ENCODE assay signal across 19 mouse cellular contexts in the genomic region with DNA sequence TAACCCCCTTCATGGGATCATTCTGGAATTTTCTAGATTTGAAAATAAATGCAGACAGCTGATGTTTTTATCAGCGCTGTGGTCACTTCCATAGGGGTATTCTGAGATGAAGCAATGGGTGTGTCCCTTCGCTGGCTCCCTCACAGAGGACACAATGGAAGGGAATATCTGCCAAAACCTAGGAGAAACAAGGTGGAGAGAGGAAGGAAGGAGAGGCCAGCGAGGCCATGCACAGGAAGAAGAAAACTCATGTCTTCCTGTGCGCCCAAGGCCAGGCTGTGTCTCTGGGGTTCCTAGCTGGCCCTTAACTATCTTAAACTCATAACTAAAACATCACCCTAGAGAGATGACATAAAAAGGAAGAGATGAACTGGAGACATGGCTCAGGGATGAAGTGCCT. TPM values are rescaled to one million over a fixed set of nuclear protein-coding genes. Genes with fewer than 3 reads are reported as not detected.
DNase-seq lines count a peak whose midpoint lies in the region; ATAC-seq and TF ChIP-seq lines count a peak whose summit lies in the region.
"Had no signal": no experiment of that assay in that cellular context is flagged by ENCODE, and none has a peak within 500 bp of the region (broad histone marks: within the 10 kb centered on the region; RNA-seq: fewer than 3 reads in every experiment).

No protein-coding gene starts in this region.

- DNase-seq in gastrocnemius, adult 2 months = no peak
- no peak for DNase-seq in gastrocnemius, postnatal 25 days
- peak; percentile 25 for DNase-seq in kidney, postnatal 0 days (ENCODE audit: low spot score)
- no peak for DNase-seq in kidney, adult 18-20 months
- DNase-seq in lung, postnatal 14 days = peak; percentile 24
- DNase-seq: cerebellum, adult 8-10 months; embryo, embryonic 11 days; gastrocnemius, postnatal 36 days; layer of hippocampus, postnatal 36 days had no signal

- H3K4me3 ChIP-seq in gastrocnemius, adult 2 months = no peak overlapping the region
- H3K4me3 ChIP-seq in kidney, postnatal 0 days (replicated peaks; ENCODE audit: low read depth, low read length) = no peak overlapping the region
- H3K4me3 ChIP-seq in heart, embryonic 15.5 days = no peak overlapping the region
- H3K4me3 ChIP-seq: forebrain, embryonic 13.5 days; hindbrain, embryonic 12.5 days; limb, embryonic 15.5 days; neural tube, embryonic 13.5 days had no signal

- no peaks in the 10 kb centered on the region for H3K4me1 ChIP-seq in kidney, postnatal 0 days (replicated peaks; ENCODE audit: insufficient read depth, low read length)
- H3K4me1 ChIP-seq in heart, embryonic 15.5 days (replicated peaks) = peaks cover 34% of the 10 kb centered on the region

- H3K36me3 ChIP-seq in kidney, postnatal 0 days (ENCODE audit: insufficient read depth, low read length) = no peaks in the 10 kb centered on the region
- no peaks in the 10 kb centered on the region for H3K36me3 ChIP-seq in heart, embryonic 15.5 days
- H3K36me3 ChIP-seq: hindbrain, embryonic 12.5 days; limb, embryonic 15.5 days; neural tube, embryonic 13.5 days had no signal

- no peaks in the 10 kb centered on the region for H3K27me3 ChIP-seq in kidney, postnatal 0 days (ENCODE audit: insufficient read depth, low read length)
- H3K27me3 ChIP-seq in heart, embryonic 15.5 days = no peaks in the 10 kb centered on the region
- H3K27me3 ChIP-seq: CH12.LX; forebrain, embryonic 13.5 days; hindbrain, embryonic 12.5 days; limb, embryonic 15.5 days; neural tube, embryonic 13.5 days had no signal

- ATAC-seq in kidney, postnatal 0 days (replicated peaks; ENCODE audit: low FRiP score, low read depth) = no peak
- ATAC-seq in heart, embryonic 15.5 days (replicated peaks; ENCODE audit: insufficient number of reproducible peaks, insufficient read depth, low FRiP score, low read depth) = no peak
- no peak for ATAC-seq in erythroblast, adult 5-6 weeks (replicated peaks; ENCODE audit: low FRiP score, poor library complexity, severe bottlenecking)
- ATAC-seq in megakaryocyte, adult 5-6 weeks (ENCODE audit: poor library complexity, severe bottlenecking) = no peak
- ATAC-seq: forebrain, embryonic 13.5 days; inflammation-experienced regulatory T-cells, adult 6 months had no signal

- peak overlapping the region; percentile 38 for H3K27ac ChIP-seq in gastrocnemius, adult 2 months
- no peak overlapping the region for H3K27ac ChIP-seq in kidney, postnatal 0 days
- H3K27ac ChIP-seq in heart, embryonic 15.5 days = peak overlapping the region; percentile 51
- H3K27ac ChIP-seq: forebrain, embryonic 13.5 days; hindbrain, embryonic 12.5 days; limb, embryonic 15.5 days; neural tube, embryonic 13.5 days had no signal

- H3K4me2 ChIP-seq in kidney, postnatal 0 days (ENCODE audit: low read length) = no peak overlapping the region
- H3K4me2 ChIP-seq in heart, embryonic 15.5 days = no peak overlapping the region
- H3K4me2 ChIP-seq: forebrain, embryonic 13.5 days; hindbrain, embryonic 12.5 days; limb, embryonic 15.5 days; midbrain, embryonic 11.5 days; neural tube, embryonic 13.5 days had no signal

- intact Hi-C loops in gastrocnemius, adult 2 months (cut with DNase I) = no loop called here

- H3K9me3 ChIP-seq in kidney, postnatal 0 days (replicated peaks; ENCODE audit: low read length) = no peaks in the 10 kb centered on the region
- H3K9me3 ChIP-seq in heart, embryonic 15.5 days (replicated peaks) = no peaks in the 10 kb centered on the region
- H3K9me3 ChIP-seq: forebrain, embryonic 13.5 days; hindbrain, embryonic 12.5 days; limb, embryonic 15.5 days; neural tube, embryonic 13.5 days had no signal

- no peak overlapping the region for H3K9ac ChIP-seq in kidney, postnatal 0 days (ENCODE audit: low read depth, low read length)
- no peak overlapping the region for H3K9ac ChIP-seq in heart, embryonic 15.5 days
- H3K9ac ChIP-seq: forebrain, embryonic 13.5 days; hindbrain, embryonic 12.5 days; limb, embryonic 15.5 days; neural tube, embryonic 13.5 days had no signal

- 85% methylated on average over 4 of the region's 4 CpGs for WGBS in kidney, postnatal 0 days
- WGBS in heart, embryonic 15.5 days = 78% methylated on average over 4 of the region's 4 CpGs

- TF ChIP-seq CTCF in gastrocnemius, adult 2 months (IDR thresholded peaks at IDR 0.05) = no peak
- no peak for TF ChIP-seq CTCF in kidney, postnatal 0 days (IDR thresholded peaks at IDR 0.05; ENCODE audit: low read depth)

RNA-seq across cellular contexts. Expression of a gene that starts 52.6 kb away (rescaled TPM):
- 10 to 100 TPM; 90.6 to 92.3 TPM for total RNA-seq in gastrocnemius, adult 2 months (2021)
- total RNA-seq in gastrocnemius, postnatal 25 days (2021) = 10 to 100 TPM; 66.5 to 70.1 TPM
- 11.2 and 13.1 TPM in 2 replicates for polyA plus RNA-seq in kidney, postnatal 0 days (2015; fragmentation: Nextera tagmentation; extraction: Ambion mirVana)
- polyA plus RNA-seq in heart, embryonic 15.5 days (2015; fragmentation: Nextera tagmentation; extraction: Ambion mirVana) = 41.6 and 45.3 TPM in 2 replicates
- 7.1 TPM in 2 replicates for total RNA-seq in erythroblast, adult 5-6 weeks (2015; ENCODE audit: low replicate concordance)
- total RNA-seq in erythroblast, adult 5-6 weeks (2017; ENCODE audit: low replicate concordance) = 6.6 and 12.8 TPM in 2 replicates
- 21.2 and 25.8 TPM in 2 replicates for total RNA-seq in megakaryocyte, adult 5-6 weeks (2015)
- 46.9 and 47.5 TPM in 2 replicates for total RNA-seq in megakaryocyte, adult 5-6 weeks (2017)
- total RNA-seq: CH12.LX had no signal

Comparison
In these comparisons a context has a peak if more than half of its experiments do, and no peak if none do; other contexts are left out.
1. DNase-seq: peak in kidney, postnatal 0 days (single experiment) and lung, postnatal 14 days (single experiment); none in gastrocnemius, adult 2 months (single experiment), gastrocnemius, postnatal 25 days (single experiment) and kidney, adult 18-20 months (single experiment).